Mouse (Mus musculus): ENCODE data around the gene Lfng. TPM values are rescaled to one million over a fixed set of nuclear protein-coding genes. Genes with fewer than 3 reads are reported as not detected.

The Lfng gene
- total RNA-seq, 2 experiments from 2014 or later: 18.8 to 28.4 TPM

GRCm38 (mm10) chr5:140582995-140583731, 24.0 kb upstream of the Lfng start:
- DNase-seq (ENCODE audit: low spot score in 2 of 2): no peak
- intact Hi-C loops (cut with DNase I): no loop called here

- no peak for DNase-seq (ENCODE audit: low spot score in 2 of 2)
- intact Hi-C loops (cut with DNase I): no loop called here
Measured at GRCm38 (mm10) chr5:140583732-140584368, 23.3 kb upstream of the Lfng start.

- no peak for DNase-seq (ENCODE audit: low spot score in 2 of 2)
- intact Hi-C loops (cut with DNase I): no loop called here
Measured at GRCm38 (mm10) chr5:140589082-140589774, 17.9 kb upstream of the Lfng start.

DNA sequence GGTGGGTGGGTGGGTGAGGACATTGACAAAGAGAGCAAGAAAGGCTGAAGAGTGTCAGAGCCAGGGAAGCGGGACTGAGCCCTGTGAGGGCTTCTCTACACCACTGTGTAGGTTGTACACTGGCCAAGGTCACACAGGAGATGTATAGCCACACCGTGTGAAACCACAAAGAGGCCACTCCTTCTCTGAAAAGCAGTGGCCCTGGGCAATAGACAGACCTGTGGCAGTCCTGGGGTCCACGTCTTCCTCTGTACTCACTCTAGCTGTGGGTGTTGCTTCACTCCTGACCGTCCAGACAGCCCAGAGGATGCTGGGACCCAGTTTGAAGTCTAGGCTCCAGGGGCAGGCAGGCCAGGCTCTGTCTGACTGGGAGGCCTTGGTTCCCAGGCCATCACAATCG, 12.3 kb upstream of the Lfng start:
- intact Hi-C loops (cut with DNase I): no loop called here

DNA sequence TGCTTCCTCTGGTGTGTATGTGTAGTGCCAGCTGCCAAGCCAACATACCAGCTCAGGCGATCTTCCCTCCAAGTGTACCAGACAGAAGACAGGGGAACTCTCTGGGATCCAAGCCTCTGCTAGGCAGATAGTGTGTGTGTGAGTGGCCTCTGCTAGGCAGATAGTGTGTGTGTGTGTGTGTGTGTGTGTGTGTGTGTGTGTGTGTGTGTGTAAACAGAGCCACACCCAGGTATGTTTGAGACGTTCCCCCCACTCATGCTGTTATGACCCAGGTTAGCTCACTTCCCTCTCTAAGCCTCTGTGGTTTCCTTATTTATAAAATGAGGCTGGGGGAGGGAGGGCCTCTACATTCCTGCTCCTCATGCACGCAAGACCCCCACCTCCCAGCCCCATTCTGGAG, 10.7 kb upstream of the Lfng start:
- intact Hi-C loops (cut with DNase I): no loop called here
- no peak for DNase-seq (ENCODE audit: low spot score in 2 of 2)

More for the DNA sequence above, 12.3 kb upstream of the Lfng start:
- DNase-seq (ENCODE audit: low spot score in 2 of 2): no peak

GRCm38 (mm10) chr5:140596927-140597588, 10.1 kb upstream of the Lfng start:
- intact Hi-C loops (cut with DNase I): no loop called here

GRCm38 (mm10) chr5:140597787-140598186, 9.3 kb upstream of the Lfng start:
- intact Hi-C loops (cut with DNase I): no loop called here
- no peak for DNase-seq (ENCODE audit: low spot score in 2 of 2)

More at GRCm38 (mm10) chr5:140596927-140597588, 10.1 kb upstream of the Lfng start:
- DNase-seq (ENCODE audit: low spot score in 2 of 2): peak in 1 of 2 experiments; percentile 44

DNA sequence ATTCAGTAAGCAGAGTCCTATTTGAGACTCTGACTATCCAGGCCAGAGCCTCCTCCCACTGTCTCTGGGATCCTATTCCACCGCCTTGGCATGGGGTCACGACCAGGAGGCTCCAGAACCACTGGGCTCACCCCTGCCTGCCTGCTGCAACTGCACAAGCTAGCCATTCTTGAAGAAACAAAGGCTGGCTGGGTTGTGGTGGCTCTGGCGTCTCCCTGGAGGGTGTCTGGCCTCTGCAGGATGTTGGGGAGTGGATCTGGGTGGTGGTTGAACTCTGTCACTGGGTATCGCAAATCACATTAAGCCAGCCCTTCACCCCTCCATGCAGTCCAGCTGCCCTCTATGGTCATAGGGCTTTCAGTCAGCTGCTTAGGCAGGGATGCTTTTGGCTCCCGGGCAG, 7.2 kb upstream of the Lfng start:
- no peak for DNase-seq (ENCODE audit: low spot score in 2 of 2)
- intact Hi-C loops (cut with DNase I): no loop called here

GRCm38 (mm10) chr5:140601712-140602111, 5.4 kb upstream of the Lfng start:
- intact Hi-C loops (cut with DNase I): no loop called here

DNA sequence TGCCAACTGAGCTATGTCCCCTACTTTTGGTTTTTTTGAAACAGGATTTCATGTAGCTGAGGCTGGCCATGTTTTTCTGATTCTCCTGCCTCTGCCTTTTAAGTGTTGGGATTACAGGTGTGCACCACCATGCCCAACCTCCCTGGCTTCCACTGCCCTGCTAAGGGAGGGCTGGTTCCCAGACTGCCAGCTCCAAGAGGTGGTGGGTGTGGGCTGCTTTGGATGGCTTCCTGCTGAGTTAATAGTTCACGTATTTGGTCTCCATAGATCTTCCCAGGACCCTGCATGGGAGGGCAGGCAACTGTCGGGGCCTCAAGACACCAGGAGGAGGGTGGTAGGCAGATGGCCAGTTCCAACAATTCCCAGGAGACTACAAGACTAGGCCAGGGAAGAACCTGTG, 4.6 kb upstream of the Lfng start:
- intact Hi-C loops (cut with DNase I): no loop called here
- no peak for DNase-seq (ENCODE audit: low spot score in 2 of 2)

More at GRCm38 (mm10) chr5:140601712-140602111, 5.4 kb upstream of the Lfng start:
- no peak for DNase-seq (ENCODE audit: low spot score in 2 of 2)

- no peak for DNase-seq (ENCODE audit: low spot score in 2 of 2)
- intact Hi-C loops (cut with DNase I): no loop called here
Measured at GRCm38 (mm10) chr5:140604386-140604785, 2.7 kb upstream of the Lfng start.

DNA sequence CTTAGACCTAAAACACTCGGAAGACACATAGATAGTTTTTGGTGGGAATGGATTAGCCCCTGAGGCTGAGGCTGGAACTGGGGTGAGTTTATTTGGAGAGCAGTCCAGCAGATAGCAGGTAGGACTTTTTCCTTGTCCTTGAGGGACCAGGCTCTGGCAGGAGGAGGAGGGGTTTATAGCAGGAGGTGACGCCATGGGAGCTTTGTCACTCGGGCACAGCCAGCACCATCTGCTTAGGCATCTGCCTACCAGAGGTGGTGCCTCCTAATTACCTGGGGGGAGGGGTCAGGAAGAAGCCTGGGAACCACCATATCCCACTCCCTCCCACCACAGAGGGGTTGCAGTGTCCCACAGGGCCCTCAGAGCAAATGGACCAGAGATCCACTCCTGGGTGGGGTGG, 1.9 kb upstream of the Lfng start:
- intact Hi-C loops (cut with DNase I): loop anchor here (5.0 kb wide), 1 partner anchor 38 kb away; the partner anchor contains the start of gene Grifin
- no peak for DNase-seq (ENCODE audit: low spot score in 2 of 2)

- no peak for DNase-seq (ENCODE audit: low spot score in 2 of 2)
- intact Hi-C loops (cut with DNase I): loop anchor here (5.0 kb wide), 1 partner anchor 39 kb away; the partner anchor contains the start of gene Grifin
Measured at GRCm38 (mm10) chr5:140606386-140606785, 734 bp upstream of the Lfng start.

DNA sequence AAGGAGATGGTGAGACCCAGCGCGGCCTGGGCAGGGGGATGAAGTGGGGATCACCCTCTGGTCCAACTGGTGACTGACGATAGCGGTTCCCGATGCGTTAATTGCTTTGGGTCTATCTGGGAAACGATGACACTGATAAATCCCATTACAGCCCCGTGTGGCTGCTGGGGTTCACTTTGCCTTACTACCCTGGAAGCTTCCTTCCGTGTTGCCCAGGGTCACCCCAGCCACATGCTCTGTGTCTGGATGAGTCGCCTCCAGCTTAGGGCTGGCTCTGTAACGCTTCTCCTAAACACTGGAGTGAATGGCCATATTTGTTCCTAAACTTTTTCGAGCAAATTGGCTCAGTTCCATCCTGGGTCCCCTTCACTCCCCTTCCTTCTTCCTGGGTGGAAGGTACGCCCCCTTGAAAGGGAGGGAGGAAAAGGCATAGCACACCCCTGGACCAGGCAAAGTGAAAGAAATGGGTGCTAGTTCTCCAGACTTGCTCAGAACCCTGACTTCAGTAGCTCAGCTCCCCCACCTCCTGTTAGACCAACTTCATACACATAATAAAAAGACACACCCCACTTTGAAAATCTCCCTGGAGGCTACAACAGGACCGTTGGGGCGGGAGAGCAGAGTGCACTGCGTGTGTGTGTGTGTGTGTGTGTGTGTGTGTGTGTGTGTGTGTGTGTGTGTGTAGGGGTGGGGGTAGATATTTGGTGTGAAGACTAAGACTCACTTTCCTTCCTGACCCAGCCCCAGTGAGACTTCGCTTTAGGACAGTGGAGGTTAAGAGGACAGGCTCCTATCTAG, 915 bp downstream of the Lfng start:
- DNase-seq (ENCODE audit: low spot score in 2 of 2): no peak
- intact Hi-C loops (cut with DNase I): loop anchor here (5.0 kb wide), 1 partner anchor 41 kb away; the partner anchor contains the start of gene Grifin

DNA sequence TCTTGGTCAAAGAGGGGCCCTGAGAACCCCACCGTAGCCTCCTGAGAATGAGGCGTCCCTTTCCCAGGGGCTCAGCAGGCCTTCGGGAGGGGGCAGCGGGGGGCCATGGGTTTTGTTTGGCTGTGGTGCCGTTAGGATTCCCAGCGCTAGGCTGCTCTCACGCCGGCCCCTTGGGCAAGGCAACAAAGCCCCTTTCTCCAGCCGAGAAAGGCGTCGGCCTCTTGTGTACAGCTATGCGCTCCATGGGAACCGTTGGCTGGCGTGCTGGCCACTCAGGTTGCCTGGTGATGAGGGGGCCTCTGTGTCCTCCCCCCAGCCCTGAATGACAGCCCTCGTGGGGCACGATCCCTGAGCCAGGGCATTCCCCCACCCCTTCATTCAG, 1.5 kb downstream of the Lfng start:
- intact Hi-C loops (cut with DNase I): loop anchor here (5.0 kb wide), 1 partner anchor 41 kb away; the partner anchor contains the start of gene Grifin
- DNase-seq (ENCODE audit: low spot score in 2 of 2): peak in 1 of 2 experiments; percentile 59

GRCm38 (mm10) chr5:140609511-140610272, 2.6 kb downstream of the Lfng start:
- DNase-seq (ENCODE audit: low spot score in 2 of 2): peak; percentile 58 to 73
- intact Hi-C loops (cut with DNase I): loop anchor here (5.0 kb wide), 1 partner anchor 42 kb away; the partner anchor contains the start of gene Grifin

DNA sequence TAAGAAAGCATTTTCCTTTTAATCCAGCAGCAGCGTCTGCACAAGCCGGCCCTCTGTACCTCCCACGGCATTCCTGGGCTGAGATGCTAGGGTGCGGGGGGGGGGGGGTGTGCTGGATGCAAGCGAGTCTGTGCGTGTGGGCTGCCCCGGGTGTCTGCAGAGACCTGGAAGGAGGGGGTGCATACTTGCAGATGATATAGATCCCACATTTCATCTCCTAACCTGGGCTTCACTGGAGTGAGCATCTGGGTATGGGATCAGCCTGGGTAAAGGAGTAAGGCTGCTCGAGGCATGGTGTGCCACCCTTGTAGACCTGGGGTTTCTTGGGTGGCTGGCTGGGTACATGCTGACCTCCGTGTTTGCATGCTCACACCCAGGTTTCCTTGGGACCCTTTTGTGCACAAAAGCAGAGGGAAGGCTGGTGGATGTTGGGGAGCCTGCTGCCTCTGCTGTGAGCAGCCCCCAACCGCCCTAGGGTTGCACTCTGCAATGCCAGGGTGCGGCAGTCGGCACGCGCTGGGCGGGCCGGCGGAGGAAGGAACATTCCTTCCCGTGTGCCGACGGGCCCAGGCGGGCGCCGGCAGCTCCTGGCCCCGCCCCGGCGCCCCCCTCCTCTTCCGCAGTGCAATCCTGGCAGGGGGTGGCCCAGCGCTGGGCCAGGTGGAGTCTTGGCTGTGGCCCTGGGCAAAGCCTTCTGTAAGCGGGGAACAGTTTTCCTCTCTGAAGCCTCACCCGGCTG, 3.3 kb downstream of the Lfng start:
- intact Hi-C loops (cut with DNase I): no loop called here
- no peak for DNase-seq (ENCODE audit: low spot score in 2 of 2)
